Mouse (Mus musculus) limb, embryonic 12.5 days (tissue): ENCODE measurements around the gene Zfp292. TPM values are rescaled to one million over a fixed set of nuclear protein-coding genes. Genes with fewer than 3 reads are reported as not detected.

Source experiments
- ATAC-seq: fragments of 200-750 bp; cut with Nextera tagmentation; 2 replicates; pipeline ENCODE4 v1.8.0; 2017; ENCODE audit warnings: low read depth, moderate TSS enrichment; ENCODE audit not compliant: insufficient number of reproducible peaks, insufficient read depth, low FRiP score, low TSS enrichment
- H3K27ac ChIP-seq: fragments of 300-500 bp; sonication (generic); 2 replicates; pipeline ENCODE4 v1.5.1; 2016; ENCODE audit warnings: mild to moderate bottlenecking, moderate library complexity
- H3K27me3 ChIP-seq: fragments of 300-500 bp; sonication (generic); 2 replicates; pipeline ENCODE4 v1.6.1; 2016; ENCODE audit warnings: mild to moderate bottlenecking, moderate library complexity
- H3K36me3 ChIP-seq: fragments of 300-500 bp; sonication (generic); 2 replicates; pipeline ENCODE4 v1.6.1; 2016; ENCODE audit warnings: mild to moderate bottlenecking, moderate library complexity
- H3K4me1 ChIP-seq: fragments of 300-500 bp; sonication (generic); replicated peaks from 2 replicates; pipeline ENCODE4 v1.6.1; 2016
- H3K4me2 ChIP-seq: fragments of 300-500 bp; sonication (generic); 2 replicates; pipeline ENCODE4 v1.6.1; 2016; ENCODE audit warnings: mild to moderate bottlenecking, moderate library complexity
- H3K4me3 ChIP-seq: fragments of 300-500 bp; sonication (generic); replicated peaks from 2 replicates; pipeline ENCODE4 v1.5.1; 2016; ENCODE audit warnings: mild to moderate bottlenecking
- H3K9ac ChIP-seq: fragments of 300-500 bp; sonication (generic); replicated peaks from 2 replicates; pipeline ENCODE4 v1.6.1; 2016; ENCODE audit warnings: mild to moderate bottlenecking, moderate library complexity
- H3K9me3 ChIP-seq: fragments of 300-500 bp; sonication (generic); 2 replicates; pipeline ENCODE4 v1.6.1; 2016; ENCODE audit warnings: mild to moderate bottlenecking, moderate library complexity
- WGBS: fragments of 180-500 bp; shearing (Covaris S2); methylation state at CpG from one replicate; pipeline ENCODE4 v1.1.7; 2016; 5-methylcytosine and 5-hydroxymethylcytosine counted together
- polyA plus RNA-seq: library from polyadenylated mRNA; unstranded; fragments of >200 nt; fragmentation: Nextera tagmentation; extraction: Ambion mirVana; gene quantifications from 2 replicates; pipeline ENCODE4 v1.2.1, GENCODE M21; 2016

Zfp292 gene
- polyA plus RNA-seq, 1 experiment from 2014 or later, result 31.7 TPM

- no peaks in the 10 kb centered on the region for H3K9me3 ChIP-seq
- no peaks in the 10 kb centered on the region for H3K27me3 ChIP-seq
- H3K4me1 ChIP-seq, result no peaks in the 10 kb centered on the region
- H3K27ac ChIP-seq, result no peak overlapping the region
- no peaks in the 10 kb centered on the region for H3K36me3 ChIP-seq
- H3K4me2 ChIP-seq, result no peak overlapping the region
- no peak overlapping the region for H3K4me3 ChIP-seq
- no peak overlapping the region for H3K9ac ChIP-seq
- no peak for ATAC-seq
- 80% methylated on average over 3 of the region's 3 CpGs for WGBS
These were observed 96.3 kb downstream of the Zfp292 start for GRCm38 (mm10) chr4:34786476-34786875.

GRCm38 (mm10) chr4:34785646-34786045 is 97.1 kb downstream of the Zfp292 start:
- 53% methylated on average over 2 of the region's 2 CpGs for WGBS
- ATAC-seq, result no peak
- no peak overlapping the region for H3K4me3 ChIP-seq
- no peak overlapping the region for H3K4me2 ChIP-seq
- H3K36me3 ChIP-seq, result no peaks in the 10 kb centered on the region
- H3K4me1 ChIP-seq, result no peaks in the 10 kb centered on the region
- no peak overlapping the region for H3K9ac ChIP-seq
- H3K9me3 ChIP-seq, result no peaks in the 10 kb centered on the region
- no peaks in the 10 kb centered on the region for H3K27me3 ChIP-seq
- H3K27ac ChIP-seq, result no peak overlapping the region

GRCm38 (mm10) chr4:34784865-34785264 is 97.9 kb downstream of the Zfp292 start:
- 50% methylated on average over 5 of the region's 5 CpGs for WGBS
- Histone ChIP-seq H3K9me3 (no peaks in the 10 kb centered on the region), H3K4me1 (no peaks in the 10 kb centered on the region), H3K27ac (no peak overlapping the region), H3K36me3 (no peaks in the 10 kb centered on the region), H3K9ac (no peak overlapping the region), H3K4me2 (no peak overlapping the region), H3K4me3 (no peak overlapping the region), H3K27me3 (no peaks in the 10 kb centered on the region)
- peak; percentile 68; the same call in 1 of the 2 replicates for ATAC-seq

GRCm38 (mm10) chr4:34782730-34783129 is 100.0 kb downstream of the Zfp292 start:
- WGBS, result 39% methylated on average over 4 of the region's 4 CpGs
- Histone ChIP-seq H3K9me3 (no peaks in the 10 kb centered on the region), H3K36me3 (no peaks in the 10 kb centered on the region), H3K4me1 (no peaks in the 10 kb centered on the region), H3K4me2 (no peak overlapping the region), H3K9ac (no peak overlapping the region), H3K4me3 (no peak overlapping the region), H3K27ac (no peak overlapping the region), H3K27me3 (no peaks in the 10 kb centered on the region)
- ATAC-seq, result no peak

GRCm38 (mm10) chr4:34777677-34778527 is 104.9 kb downstream of the Zfp292 start, which contains the start of gene Smim8:
Gene Smim8, minus strand, starts transcription at chr4:34778423.
- peak within 1 kb of the TSS; percentile 68 for H3K9ac ChIP-seq
- 6% methylated on average over 40 of the region's 40 CpGs for WGBS
- 0 out of 2 replicates have a peak, but pooled peaks cover 3% of the 10 kb centered on the region for H3K4me1 ChIP-seq
- H3K4me2 ChIP-seq, result peak within 1 kb of the TSS; percentile 66
- H3K27ac ChIP-seq, result peak within 1 kb of the TSS; percentile 78
- peaks cover 8% of the 10 kb centered on the region for H3K27me3 ChIP-seq
- no peaks in the 10 kb centered on the region for H3K9me3 ChIP-seq
- ATAC-seq, result peak; percentile 88
- peak within 1 kb of the TSS; percentile 58 for H3K4me3 ChIP-seq
- no peaks in the 10 kb centered on the region for H3K36me3 ChIP-seq

GRCm38 (mm10) chr4:34771652-34772371 is 110.9 kb downstream of the Zfp292 start:
- H3K36me3 ChIP-seq, result peaks cover 9% of the 10 kb centered on the region; the same call in 1 of the 2 replicates
- H3K4me2 ChIP-seq, result no peak overlapping the region
- no peak overlapping the region for H3K27ac ChIP-seq
- H3K4me1 ChIP-seq, result peaks cover 6% of the 10 kb centered on the region
- H3K9me3 ChIP-seq, result no peaks in the 10 kb centered on the region
- no peak overlapping the region for H3K9ac ChIP-seq
- peak; percentile 73; the same call in 1 of the 2 replicates for ATAC-seq
- H3K27me3 ChIP-seq, result peaks cover 8% of the 10 kb centered on the region
- no peak overlapping the region for H3K4me3 ChIP-seq
- WGBS, result 6% methylated on average over 8 of the region's 8 CpGs

GRCm38 (mm10) chr4:34756163-34756562 is 126.6 kb downstream of the Zfp292 start, which contains the start of gene Gm136:
Gene Gm136, minus strand, starts transcription at chr4:34756263.
- ATAC-seq, result no peak
- no peak within 1 kb of the TSS for H3K9ac ChIP-seq
- 88% methylated on average over 1 of the region's 1 CpGs for WGBS

More at GRCm38 (mm10) chr4:34756163-34756562, 126.6 kb downstream of the Zfp292 start, which contains the start of gene Gm136:
- Histone ChIP-seq H3K36me3 (no peaks in the 10 kb centered on the region), H3K27ac (no peak within 1 kb of the TSS), H3K4me3 (no peak within 1 kb of the TSS), H3K4me2 (no peak within 1 kb of the TSS), H3K27me3 (no peaks in the 10 kb centered on the region), H3K4me1 (no peaks in the 10 kb centered on the region), H3K9me3 (no peaks in the 10 kb centered on the region)

Other genes with a start within 250 kb of the Zfp292 start
- gene Slc35a1, start 195.5 kb downstream of the Zfp292 start, polyA plus RNA-seq, result 46.6 and 49.9 TPM in 2 replicates
- gene Cfap206, start 152.8 kb downstream of the Zfp292 start, polyA plus RNA-seq, result 0.20 and 0.26 TPM in 2 replicates
- gene Gm136, start 126.7 kb downstream of the Zfp292 start, polyA plus RNA-seq, result not detected in 2 replicates
- gene Smim8, start 104.5 kb downstream of the Zfp292 start, polyA plus RNA-seq, result 44.7 and 45.9 TPM in 2 replicates
- not detected in 2 replicates for gene Cga, start 10.8 kb upstream of the Zfp292 start, polyA plus RNA-seq